8 mouse cellular contexts compared by ENCODE assay signal in genomic region chr3:127827123-127827522, GRCm38 (mm10). TPM values are rescaled to one million over a fixed set of nuclear protein-coding genes. Genes with fewer than 3 reads are reported as not detected.
DNase-seq lines count a peak whose midpoint lies in the region; ATAC-seq and TF ChIP-seq lines count a peak whose summit lies in the region.

No protein-coding gene starts in this region.

- TF ChIP-seq POLR2A in lung, adult 2 months (IDR thresholded peaks at IDR 0.05; ENCODE audit: borderline replicate concordance, extremely low read depth, low read depth, low read length) = no peak

- no peak overlapping the region for H3K4me3 ChIP-seq in lung, embryonic 14.5 days (ENCODE audit: low read depth, low read length)
- H3K4me3 ChIP-seq in lung, adult 2 months (replicated peaks; ENCODE audit: extremely low read depth, low read depth, low read length) = no peak overlapping the region
- H3K4me3 ChIP-seq in hindbrain, embryonic 12.5 days = no peak overlapping the region
- H3K4me3 ChIP-seq in stomach, embryonic 15.5 days (replicated peaks) = no peak overlapping the region
- no peak overlapping the region for H3K4me3 ChIP-seq in liver, embryonic 11.5 days (ENCODE audit: low read depth, low read length)

- DNase-seq in lung, embryonic 14.5 days = peak; percentile 80
- no peak for DNase-seq in lung, adult 2 months
- peak; percentile 46 to 79 for DNase-seq in kidney, postnatal 25 days
- no peak for DNase-seq in liver, embryonic 11.5 days (ENCODE audit: low spot score)
- DNase-seq in right cerebral cortex, adult 2 months (ENCODE audit: low spot score in 2 of 2) = no peak

- no peak overlapping the region for H3K4me2 ChIP-seq in lung, embryonic 14.5 days
- H3K4me2 ChIP-seq in hindbrain, embryonic 12.5 days (replicated peaks) = no peak overlapping the region
- H3K4me2 ChIP-seq in stomach, embryonic 15.5 days = peak overlapping the region; percentile 29
- no peak overlapping the region for H3K4me2 ChIP-seq in liver, embryonic 11.5 days

- 22% methylated on average over 7 of the region's 7 CpGs for WGBS in lung, embryonic 14.5 days
- 47% methylated on average over 7 of the region's 7 CpGs for WGBS in lung, adult 2 months
- WGBS in hindbrain, embryonic 12.5 days = 39% methylated on average over 7 of the region's 7 CpGs
- WGBS in stomach, embryonic 15.5 days = 20% methylated on average over 7 of the region's 7 CpGs
- 64% methylated on average over 7 of the region's 7 CpGs for WGBS in liver, embryonic 11.5 days

- H3K9me3 ChIP-seq in lung, embryonic 14.5 days (ENCODE audit: low read depth, low read length) = no peaks in the 10 kb centered on the region
- no peaks in the 10 kb centered on the region for H3K9me3 ChIP-seq in hindbrain, embryonic 12.5 days (replicated peaks)
- no peaks in the 10 kb centered on the region for H3K9me3 ChIP-seq in stomach, embryonic 15.5 days
- no peaks in the 10 kb centered on the region for H3K9me3 ChIP-seq in liver, embryonic 11.5 days (ENCODE audit: control insufficient read depth, low read length)

- no peaks in the 10 kb centered on the region for H3K27me3 ChIP-seq in lung, embryonic 14.5 days (ENCODE audit: insufficient read depth, low read length)
- H3K27me3 ChIP-seq in hindbrain, embryonic 12.5 days = no peaks in the 10 kb centered on the region
- H3K27me3 ChIP-seq in stomach, embryonic 15.5 days (replicated peaks) = no peaks in the 10 kb centered on the region
- H3K27me3 ChIP-seq in liver, embryonic 11.5 days (replicated peaks; ENCODE audit: control insufficient read depth, insufficient read depth, low read length) = no peaks in the 10 kb centered on the region

- H3K27ac ChIP-seq in lung, embryonic 14.5 days (ENCODE audit: low read depth) = 0 out of 2 replicates have a peak overlapping the region, but pooled peaks have one; percentile 51
- peak overlapping the region; percentile 66 for H3K27ac ChIP-seq in hindbrain, embryonic 12.5 days
- no peak overlapping the region for H3K27ac ChIP-seq in stomach, embryonic 15.5 days
- H3K27ac ChIP-seq in liver, embryonic 11.5 days (ENCODE audit: low read depth, low read length) = no peak overlapping the region

- peak; percentile 94 for ATAC-seq in lung, embryonic 14.5 days (ENCODE audit: insufficient read depth)
- no peak; the same call in 1 of the 2 replicates for ATAC-seq in hindbrain, embryonic 12.5 days (ENCODE audit: low FRiP score)
- ATAC-seq in stomach, embryonic 15.5 days (ENCODE audit: insufficient read depth, low FRiP score, low read depth) = peak; percentile 71; the same call in 1 of the 2 replicates
- no peak for ATAC-seq in erythroblast, adult 5-6 weeks (replicated peaks; ENCODE audit: low FRiP score, poor library complexity, severe bottlenecking)
- no peak for ATAC-seq in liver, embryonic 11.5 days (replicated peaks; ENCODE audit: low FRiP score)

- TF ChIP-seq CTCF in lung, embryonic 14.5 days (IDR thresholded peaks at IDR 0.05; ENCODE audit: low read depth) = no peak
- TF ChIP-seq CTCF in lung, adult 2 months (IDR thresholded peaks at IDR 0.05; ENCODE audit: insufficient read depth, low read length) = no peak

- peaks cover 8% of the 10 kb centered on the region for H3K36me3 ChIP-seq in lung, embryonic 14.5 days (ENCODE audit: insufficient read depth)
- H3K36me3 ChIP-seq in hindbrain, embryonic 12.5 days = 0 out of 2 replicates have a peak, but pooled peaks cover 3% of the 10 kb centered on the region
- peaks cover 3% of the 10 kb centered on the region; the same call in 1 of the 2 replicates for H3K36me3 ChIP-seq in stomach, embryonic 15.5 days
- H3K36me3 ChIP-seq in liver, embryonic 11.5 days (ENCODE audit: control insufficient read depth, insufficient read depth, low read length) = peaks cover 2% of the 10 kb centered on the region; the same call in 1 of the 2 replicates

- H3K4me1 ChIP-seq in lung, embryonic 14.5 days (ENCODE audit: insufficient read depth) = no peaks in the 10 kb centered on the region; the same call in 1 of the 2 replicates
- H3K4me1 ChIP-seq in lung, adult 2 months (ENCODE audit: control insufficient read depth, insufficient read depth, low read length) = no peaks in the 10 kb centered on the region
- H3K4me1 ChIP-seq in hindbrain, embryonic 12.5 days = peaks cover 9% of the 10 kb centered on the region
- H3K4me1 ChIP-seq in stomach, embryonic 15.5 days = peaks cover 11% of the 10 kb centered on the region
- peaks cover 3% of the 10 kb centered on the region for H3K4me1 ChIP-seq in liver, embryonic 11.5 days (replicated peaks; ENCODE audit: control insufficient read depth, insufficient read depth, low read length)

- H3K9ac ChIP-seq in lung, embryonic 14.5 days = no peak overlapping the region
- H3K9ac ChIP-seq in hindbrain, embryonic 12.5 days = no peak overlapping the region
- H3K9ac ChIP-seq in stomach, embryonic 15.5 days = no peak overlapping the region
- H3K9ac ChIP-seq in liver, embryonic 11.5 days (ENCODE audit: low read depth, low read length) = no peak overlapping the region

RNA-seq across cellular contexts. Expression of gene Ap1ar, which starts 10.2 kb away (rescaled TPM):
- 56.5 and 69.5 TPM in 2 replicates for polyA plus RNA-seq in lung, embryonic 14.5 days (2014; fragmentation: Nextera tagmentation; extraction: Ambion mirVana)
- polyA plus RNA-seq in lung, adult 2 months (2012; rRNA removed) = 19.2 and 20.6 TPM in 2 replicates
- 80.8 and 83.8 TPM in 2 replicates for polyA plus RNA-seq in hindbrain, embryonic 12.5 days (2016; fragmentation: Nextera tagmentation; extraction: Ambion mirVana)
- polyA plus RNA-seq in stomach, embryonic 15.5 days (2015; fragmentation: Nextera tagmentation; extraction: Ambion mirVana) = 66.9 and 70.0 TPM in 2 replicates
- total RNA-seq in erythroblast, adult 5-6 weeks (2015; ENCODE audit: low replicate concordance) = 11.9 and 22.4 TPM in 2 replicates
- total RNA-seq in erythroblast, adult 5-6 weeks (2017; ENCODE audit: low replicate concordance) = 31.9 and 51.7 TPM in 2 replicates
- 55.7 and 55.8 TPM in 2 replicates for polyA plus RNA-seq in liver, embryonic 11.5 days (2014; fragmentation: Nextera tagmentation; extraction: Ambion mirVana)

RNA-seq across cellular contexts. Expression of gene Tifa, which starts 37.5 kb away (rescaled TPM):
- polyA plus RNA-seq in lung, embryonic 14.5 days (2014; fragmentation: Nextera tagmentation; extraction: Ambion mirVana) = 4.3 and 6.1 TPM in 2 replicates
- polyA plus RNA-seq in lung, adult 2 months (2012; rRNA removed) = 3.2 and 3.5 TPM in 2 replicates
- 3.4 and 3.7 TPM in 2 replicates for polyA plus RNA-seq in hindbrain, embryonic 12.5 days (2016; fragmentation: Nextera tagmentation; extraction: Ambion mirVana)
- 7.5 and 8.1 TPM in 2 replicates for polyA plus RNA-seq in stomach, embryonic 15.5 days (2015; fragmentation: Nextera tagmentation; extraction: Ambion mirVana)
- 80.5 and 102 TPM in 2 replicates for total RNA-seq in erythroblast, adult 5-6 weeks (2015; ENCODE audit: low replicate concordance)
- 77.4 and 87.0 TPM in 2 replicates for total RNA-seq in erythroblast, adult 5-6 weeks (2017; ENCODE audit: low replicate concordance)
- polyA plus RNA-seq in liver, embryonic 11.5 days (2014; fragmentation: Nextera tagmentation; extraction: Ambion mirVana) = 13.4 and 14.3 TPM in 2 replicates

RNA-seq across cellular contexts. Expression of gene Alpk1, which starts 46.8 kb away (rescaled TPM):
- 1.3 and 1.5 TPM in 2 replicates for polyA plus RNA-seq in lung, embryonic 14.5 days (2014; fragmentation: Nextera tagmentation; extraction: Ambion mirVana)
- 2.1 and 3.2 TPM in 2 replicates for polyA plus RNA-seq in lung, adult 2 months (2012; rRNA removed)
- 1.5 and 1.6 TPM in 2 replicates for polyA plus RNA-seq in hindbrain, embryonic 12.5 days (2016; fragmentation: Nextera tagmentation; extraction: Ambion mirVana)
- polyA plus RNA-seq in stomach, embryonic 15.5 days (2015; fragmentation: Nextera tagmentation; extraction: Ambion mirVana) = 3.2 and 3.6 TPM in 2 replicates
- 1.5 and 2.9 TPM in 2 replicates for total RNA-seq in erythroblast, adult 5-6 weeks (2015; ENCODE audit: low replicate concordance)
- 2.9 and 3.0 TPM in 2 replicates for total RNA-seq in erythroblast, adult 5-6 weeks (2017; ENCODE audit: low replicate concordance)
- polyA plus RNA-seq in liver, embryonic 11.5 days (2014; fragmentation: Nextera tagmentation; extraction: Ambion mirVana) = 0.92 and 1.1 TPM in 2 replicates

Comparison
In these comparisons a context has a peak if more than half of its experiments do, and no peak if none do; other contexts are left out.
1. DNase-seq: peak in lung, embryonic 14.5 days (single experiment) and kidney, postnatal 25 days (2 of 2); none in lung, adult 2 months (single experiment), liver, embryonic 11.5 days (single experiment) and right cerebral cortex, adult 2 months (0 of 2).
2. ATAC-seq: peak in lung, embryonic 14.5 days (single experiment) and stomach, embryonic 15.5 days (single experiment); none in hindbrain, embryonic 12.5 days (single experiment), erythroblast, adult 5-6 weeks (single experiment) and liver, embryonic 11.5 days (single experiment).
3. H3K27ac ChIP-seq: peak in lung, embryonic 14.5 days (single experiment) and hindbrain, embryonic 12.5 days (single experiment); none in stomach, embryonic 15.5 days (single experiment) and liver, embryonic 11.5 days (single experiment).